Mouse (Mus musculus): Measurements from ENCODE around the gene Ugt1a8. TPM values are rescaled to one million over a fixed set of nuclear protein-coding genes. Genes with fewer than 3 reads are reported as not detected.
A peak's percentile ranks its signal among the peaks of the same experiment; 100 is the strongest.
"Not testable (repeated sequence)": the region's sequence is repeated elsewhere in the genome, so short reads cannot be mapped to it uniquely, and the experiment has no call there.

Ugt1a8 gene
- total RNA-seq, 2 experiments from 2014 or later = not detected

DNA sequence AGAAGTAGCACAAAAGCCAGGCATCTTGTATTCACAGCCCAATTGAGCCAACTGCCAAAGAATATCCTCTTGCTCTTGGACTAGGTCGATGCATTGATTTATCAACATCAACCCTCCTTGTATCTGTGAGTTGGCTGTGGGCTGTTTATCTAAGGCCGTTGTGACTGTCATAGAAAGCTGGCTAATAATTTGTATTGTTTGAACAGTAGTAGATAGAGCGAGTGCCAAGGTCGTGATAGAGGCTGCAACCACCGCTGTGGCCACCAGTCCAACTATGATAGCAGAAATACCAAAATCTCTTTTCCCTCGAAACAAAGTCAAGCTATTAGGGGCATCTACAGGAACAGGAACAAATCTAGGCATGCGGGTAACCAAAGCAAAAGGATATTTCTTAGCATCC, 84.6 kb downstream of the Ugt1a8 start:
- not testable (repeated sequence) for DNase-seq (ENCODE audit: low spot score in 2 of 2)

DNA sequence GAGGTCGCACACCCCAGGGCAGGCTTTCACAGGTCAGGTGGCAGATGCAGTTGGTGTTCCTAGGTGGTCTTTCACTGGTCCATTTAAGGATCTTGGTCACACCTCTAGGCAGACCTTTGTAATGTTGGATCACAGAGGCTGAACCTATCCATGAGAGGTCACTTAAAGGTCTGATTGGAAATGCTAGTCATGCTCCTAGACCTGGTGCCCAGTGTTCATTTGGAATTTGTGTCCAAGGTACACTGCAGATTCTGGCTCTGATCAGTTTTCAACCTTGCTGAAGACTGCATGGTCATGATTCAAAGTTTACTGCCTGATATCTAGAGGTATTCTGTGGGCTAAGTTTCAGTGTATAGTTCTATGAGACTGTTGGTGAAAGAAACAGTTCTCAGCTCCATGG, 92.0 kb downstream of the Ugt1a8 start:
- DNase-seq (ENCODE audit: low spot score in 2 of 2) = no peak

DNA sequence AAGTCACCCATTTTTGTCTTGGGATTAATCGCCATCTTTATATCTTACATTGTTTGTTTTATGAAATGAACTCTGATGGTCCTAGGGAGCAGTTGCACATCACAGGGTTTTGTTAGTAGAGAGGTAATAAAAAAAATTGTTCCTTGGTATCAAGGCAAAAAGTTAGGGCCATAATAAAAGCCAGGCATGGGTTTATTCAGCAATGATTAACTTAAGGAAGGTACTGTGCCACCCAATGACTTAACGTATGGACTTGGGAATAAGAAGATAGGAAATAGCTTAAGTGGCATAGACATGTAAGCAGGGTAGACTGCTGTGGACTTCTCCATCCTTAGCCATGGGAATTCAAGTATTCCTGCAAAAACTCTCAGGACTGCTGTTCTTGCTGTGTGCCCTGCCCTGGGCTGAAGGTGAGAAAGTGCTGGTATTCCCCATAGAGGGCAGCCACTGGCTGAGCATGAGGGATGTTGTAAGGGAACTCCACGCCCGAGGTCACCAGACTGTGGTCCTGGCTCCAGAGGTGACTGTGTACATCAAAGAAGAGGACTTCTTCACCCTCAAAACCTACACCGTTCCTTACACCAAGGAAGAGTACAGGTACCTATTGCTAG, 98.8 kb downstream of the Ugt1a8 start:
- DNase-seq (ENCODE audit: low spot score in 2 of 2) = no peak

DNA sequence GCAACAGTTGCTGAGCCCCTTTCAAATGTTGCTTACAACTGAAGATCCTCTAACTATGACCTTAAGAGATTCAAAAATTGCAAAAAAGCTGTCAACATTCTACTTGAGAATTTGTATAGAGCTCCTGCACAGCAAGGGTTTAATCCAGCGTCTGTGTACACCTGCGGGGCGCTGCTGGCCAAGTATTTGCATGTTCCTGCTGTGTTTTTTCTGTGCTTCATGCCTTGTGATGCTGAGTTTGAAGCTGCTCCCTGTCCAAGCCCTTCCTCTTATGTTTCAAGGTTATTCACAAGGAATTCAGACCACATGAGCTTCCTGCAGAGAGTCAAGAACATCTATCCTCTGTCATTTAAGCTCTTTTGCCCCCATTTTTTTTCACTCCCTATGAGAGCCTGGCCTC, 104.5 kb downstream of the Ugt1a8 start:
- no peak for DNase-seq (ENCODE audit: low spot score in 2 of 2)

DNA sequence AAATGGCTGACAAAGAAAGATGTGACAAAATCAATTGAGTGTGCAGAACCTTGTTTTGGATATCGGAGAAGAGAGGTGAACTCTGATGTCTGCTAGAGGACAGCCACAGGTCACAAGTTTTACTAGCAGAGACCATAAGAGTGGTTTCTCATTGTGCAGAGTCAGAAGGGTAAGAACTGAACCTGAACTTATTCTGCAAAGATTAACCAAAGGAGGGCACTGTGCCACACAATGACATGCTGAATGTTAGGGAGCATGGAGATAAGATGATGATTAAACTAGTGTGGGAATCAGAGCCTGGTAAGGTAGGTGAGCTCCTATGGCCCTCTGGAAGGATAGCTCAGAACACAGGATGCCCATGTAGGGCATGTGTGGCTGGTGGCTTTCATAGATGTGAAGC, 108.1 kb downstream of the Ugt1a8 start:
- DNase-seq (ENCODE audit: low spot score in 2 of 2) = no peak

DNA sequence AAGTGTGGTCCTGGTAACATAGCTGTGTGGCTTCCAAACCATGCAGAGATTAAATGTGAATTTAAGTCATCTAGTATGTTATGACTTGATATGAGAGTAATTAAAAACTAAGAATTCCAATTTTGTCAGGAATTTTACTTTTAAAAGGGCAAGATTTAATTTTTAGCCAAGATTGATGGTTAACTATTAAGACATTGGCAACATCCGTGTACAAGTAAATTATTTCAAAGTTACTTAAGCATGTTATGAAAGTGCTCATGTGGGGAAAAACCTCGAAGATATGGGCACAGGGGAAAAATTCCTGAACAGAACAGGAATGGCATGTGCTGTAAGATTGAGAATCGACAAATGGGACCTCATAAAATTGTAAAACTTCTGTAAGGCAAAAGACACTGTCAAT, 109.8 kb downstream of the Ugt1a8 start:
- DNase-seq (ENCODE audit: low spot score in 2 of 2) = no peak

DNA sequence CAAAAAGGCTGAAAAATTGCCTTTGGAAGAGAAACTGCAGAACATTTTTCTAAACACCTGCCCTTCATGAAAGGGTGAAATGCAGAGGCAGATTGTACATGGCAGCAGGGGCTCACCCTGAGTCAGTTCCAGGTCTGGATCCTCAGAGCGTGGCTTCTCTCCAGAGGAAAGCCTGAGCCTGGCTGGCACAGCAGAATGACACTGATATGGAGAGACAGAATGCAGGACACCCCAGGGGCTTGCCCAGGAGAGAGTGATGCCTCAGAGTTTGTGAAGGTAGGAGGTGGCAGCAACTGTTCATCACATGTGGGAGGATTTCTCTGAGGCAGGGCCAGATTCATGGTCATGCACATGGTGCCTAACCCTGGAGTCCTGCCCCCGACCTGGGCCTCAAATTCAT, 112.4 kb downstream of the Ugt1a8 start:
- DNase-seq (ENCODE audit: low spot score in 2 of 2) = no peak

DNA sequence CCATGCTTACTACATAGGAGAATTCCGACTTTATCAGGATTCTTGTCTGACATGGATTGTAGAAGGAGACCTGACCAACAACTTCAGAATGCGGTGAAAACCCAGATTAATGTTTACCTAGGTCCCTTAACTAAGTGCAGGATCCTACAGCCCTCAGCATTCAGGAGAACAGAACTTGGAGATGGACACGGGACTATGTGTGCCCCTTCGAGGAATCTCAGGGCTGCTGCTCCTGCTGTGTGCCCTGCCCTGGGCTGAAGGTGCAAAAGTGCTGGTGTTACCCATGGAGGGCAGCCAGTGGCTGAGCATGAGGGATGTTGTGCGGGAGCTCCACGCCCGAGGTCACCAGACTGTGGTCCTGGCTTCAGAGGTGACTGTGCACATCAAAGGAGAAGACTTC, 112.8 kb downstream of the Ugt1a8 start, which contains the start of gene Ugt1a2:
Gene Ugt1a2 (plus strand): TSS at position 146 of the 400 bp plus-strand sequence.
- DNase-seq (ENCODE audit: low spot score in 2 of 2) = no peak

DNA sequence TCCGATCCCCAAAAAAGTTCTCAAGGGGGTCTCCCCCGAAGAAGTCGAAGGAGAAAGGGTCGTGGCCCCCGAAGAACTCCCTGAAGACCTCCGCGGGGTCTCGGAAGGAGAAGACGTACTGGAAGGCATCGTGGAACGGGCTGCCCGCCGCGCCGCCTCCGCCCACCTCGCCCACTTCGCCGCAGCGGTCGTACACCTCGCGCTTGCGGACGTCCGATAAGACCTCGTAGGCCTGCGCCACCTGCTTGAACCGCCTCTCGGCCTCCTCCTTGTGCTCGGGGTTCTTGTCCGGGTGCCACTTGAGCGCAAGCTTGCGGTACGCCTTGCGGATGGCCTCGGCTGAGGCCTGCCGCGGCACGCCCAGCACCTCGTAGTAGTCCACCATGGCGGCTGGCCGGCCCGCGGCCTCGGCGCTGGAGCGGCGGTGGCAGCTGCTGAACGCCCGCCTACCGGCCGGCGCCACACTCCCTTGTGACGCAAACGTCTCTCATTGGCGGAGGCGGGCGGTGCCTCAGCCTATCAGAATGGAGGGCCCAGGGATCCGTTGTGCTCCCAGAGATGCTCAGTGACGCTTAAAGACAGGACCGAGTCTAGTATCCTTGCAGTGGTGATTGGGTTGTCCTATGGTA, 117.8 kb downstream of the Ugt1a8 start, which contains the start of gene Dnajb3:
Gene Dnajb3 (minus strand): TSS at position 489 of the 629 bp plus-strand sequence.
- DNase-seq (ENCODE audit: low spot score in 2 of 2) = peak in 1 of 2 experiments; percentile 47

DNA sequence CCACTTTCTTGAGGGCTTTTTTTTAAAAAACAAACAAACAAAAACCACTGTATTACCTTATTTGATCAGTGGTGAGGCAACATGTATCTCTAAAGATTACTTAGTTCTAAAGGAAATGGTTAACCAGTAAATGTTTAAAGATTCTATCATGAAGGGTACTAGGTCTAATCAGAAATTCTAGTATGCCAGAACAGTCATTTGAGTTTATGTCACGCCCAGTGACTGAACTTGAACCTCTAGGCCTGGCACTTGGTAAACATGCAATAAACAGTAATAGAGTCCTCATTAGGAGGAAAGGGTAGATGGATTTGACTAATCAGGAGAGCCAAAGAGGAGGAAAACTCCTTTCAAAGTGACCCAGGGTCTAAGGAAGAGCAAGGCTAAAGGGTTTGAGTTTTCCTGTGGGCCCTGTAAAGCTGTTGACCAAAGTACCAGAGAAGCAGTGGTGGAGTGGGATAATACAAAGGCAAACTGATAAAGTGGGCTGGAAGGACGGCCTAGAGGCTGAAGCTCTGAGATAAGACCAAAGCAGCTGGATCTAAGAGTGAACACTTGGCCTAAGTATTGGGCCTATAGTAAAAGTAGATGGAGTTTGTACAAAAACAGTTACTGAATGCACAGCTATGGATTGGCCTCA, 119.3 kb downstream of the Ugt1a8 start:
- DNase-seq (ENCODE audit: low spot score in 2 of 2) = no peak

DNA sequence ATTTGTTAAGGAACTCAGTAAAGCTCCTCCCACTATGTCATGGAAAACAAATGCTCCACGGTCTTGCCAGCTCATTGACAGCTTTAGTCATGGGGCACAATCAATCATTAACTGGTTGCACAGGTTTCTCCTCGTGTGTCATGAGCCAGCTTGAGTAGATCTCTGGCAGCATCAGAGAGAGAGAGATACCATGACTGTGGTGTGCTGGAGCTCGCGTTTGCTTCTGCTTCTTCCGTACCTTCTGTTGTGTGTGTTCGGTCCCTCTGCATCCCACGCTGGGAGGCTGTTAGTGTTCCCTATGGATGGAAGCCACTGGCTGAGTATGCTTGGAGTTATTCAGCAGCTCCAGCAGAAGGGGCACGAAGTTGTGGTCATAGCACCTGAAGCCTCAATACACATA, 124.2 kb downstream of the Ugt1a8 start, which contains the start of gene Ugt1a1:
Gene Ugt1a1 (plus strand): TSS at position 148 of the 400 bp plus-strand sequence.
- no peak for DNase-seq (ENCODE audit: low spot score in 2 of 2)

DNA sequence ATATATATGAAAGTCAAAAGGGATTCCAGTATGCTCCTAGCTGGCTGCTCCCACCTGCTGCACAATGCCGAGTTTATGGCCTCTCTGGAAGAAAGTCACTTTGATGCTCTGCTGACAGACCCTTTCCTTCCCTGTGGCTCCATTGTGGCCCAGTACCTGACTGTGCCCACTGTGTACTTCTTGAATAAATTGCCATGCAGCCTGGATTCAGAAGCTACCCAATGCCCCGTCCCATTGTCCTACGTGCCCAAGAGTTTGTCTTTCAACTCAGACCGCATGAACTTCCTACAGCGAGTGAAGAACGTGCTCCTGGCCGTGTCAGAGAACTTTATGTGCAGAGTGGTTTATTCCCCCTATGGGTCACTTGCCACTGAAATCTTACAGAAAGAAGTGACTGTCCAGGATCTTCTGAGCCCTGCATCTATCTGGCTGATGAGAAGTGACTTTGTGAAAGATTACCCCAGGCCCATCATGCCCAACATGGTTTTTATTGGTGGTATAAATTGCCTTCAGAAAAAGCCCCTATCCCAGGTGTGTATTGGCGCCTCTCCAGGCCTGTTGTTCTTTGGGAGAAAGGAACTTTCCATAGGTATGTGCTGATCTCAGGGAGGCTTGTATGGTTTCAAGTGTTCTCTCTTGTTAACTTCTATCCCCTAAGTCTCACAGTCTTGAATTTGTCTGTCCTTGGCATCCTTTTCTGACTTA, 124.9 kb downstream of the Ugt1a8 start:
- no peak for DNase-seq (ENCODE audit: low spot score in 2 of 2)

DNA sequence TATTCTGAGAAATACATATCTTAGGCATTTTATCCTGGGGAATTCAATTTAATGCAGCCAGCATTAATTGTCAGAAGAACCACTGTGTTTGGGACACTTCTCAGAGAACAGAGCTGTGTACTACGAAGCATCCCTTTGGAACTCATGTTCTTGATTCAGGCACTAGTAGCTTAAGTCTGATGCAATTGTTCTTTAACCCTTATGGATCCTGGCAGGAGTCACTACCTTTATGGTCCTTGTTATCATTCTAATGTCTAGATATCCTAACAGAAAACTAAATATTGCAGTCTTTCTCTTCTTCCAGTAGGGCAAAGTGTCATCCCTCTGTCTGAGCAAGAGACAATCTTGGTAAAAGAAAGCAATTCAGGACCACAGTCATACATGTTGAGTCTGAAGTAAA, 125.4 kb downstream of the Ugt1a8 start:
- DNase-seq (ENCODE audit: low spot score in 2 of 2) = no peak

DNA sequence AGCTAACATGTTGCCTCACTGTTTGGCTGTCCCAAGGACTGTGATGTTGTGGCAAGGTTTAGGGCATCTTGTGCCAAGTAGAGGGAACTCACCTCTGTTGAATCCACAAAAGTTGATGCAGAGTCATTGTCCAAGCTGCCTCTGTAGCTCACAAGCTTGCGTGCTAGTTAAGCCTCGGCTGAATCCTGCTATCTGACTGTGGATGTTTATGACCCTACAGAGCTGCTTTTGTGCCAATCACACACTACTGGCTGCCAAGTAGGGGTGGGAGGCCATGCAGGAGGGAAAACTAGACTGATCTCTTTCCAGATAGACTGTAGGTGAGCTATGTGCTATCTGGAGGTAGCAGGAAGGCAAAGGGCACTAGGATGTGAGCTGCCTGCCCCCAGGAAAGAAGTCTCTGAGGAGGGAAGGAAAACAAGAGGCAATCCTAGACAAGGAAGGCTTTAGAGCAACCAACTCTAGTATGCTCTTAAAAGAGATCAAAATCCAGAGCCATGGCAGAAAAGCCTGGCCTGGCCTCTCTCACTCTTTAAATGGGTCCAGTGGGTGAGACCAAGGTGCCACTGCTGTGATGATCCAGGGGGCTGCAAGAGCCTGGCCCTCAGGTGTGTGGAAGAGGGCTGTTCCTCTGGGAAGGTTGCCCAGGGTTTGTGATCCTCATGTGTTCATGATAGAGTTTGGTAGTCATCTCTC, 126.3 kb downstream of the Ugt1a8 start:
- DNase-seq (ENCODE audit: low spot score in 2 of 2) = peak in 1 of 2 experiments; percentile 17

DNA sequence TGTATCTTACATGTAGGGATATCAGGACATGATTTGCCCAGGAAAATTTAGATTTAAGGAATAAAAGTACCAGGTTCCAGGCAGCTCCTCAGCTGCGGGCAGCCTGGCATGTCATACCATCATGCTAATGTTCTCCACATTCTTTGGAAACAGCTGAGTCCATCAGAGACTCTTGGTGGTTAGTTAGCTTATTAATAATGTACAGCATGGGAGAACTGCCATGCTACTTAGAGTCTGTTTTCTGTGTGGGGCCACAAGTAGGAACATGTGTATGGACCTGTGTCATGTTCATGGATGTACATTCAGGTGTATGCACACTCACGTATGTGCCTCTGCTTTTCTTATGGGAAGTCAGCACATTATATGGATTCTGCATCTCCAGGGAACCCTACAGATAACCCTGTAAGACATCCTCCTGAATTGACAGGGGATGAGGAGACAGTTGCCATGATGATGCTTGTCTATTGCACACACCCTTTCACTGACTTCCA, 126.9 kb downstream of the Ugt1a8 start:
- DNase-seq (ENCODE audit: low spot score in 2 of 2) = no peak

DNA sequence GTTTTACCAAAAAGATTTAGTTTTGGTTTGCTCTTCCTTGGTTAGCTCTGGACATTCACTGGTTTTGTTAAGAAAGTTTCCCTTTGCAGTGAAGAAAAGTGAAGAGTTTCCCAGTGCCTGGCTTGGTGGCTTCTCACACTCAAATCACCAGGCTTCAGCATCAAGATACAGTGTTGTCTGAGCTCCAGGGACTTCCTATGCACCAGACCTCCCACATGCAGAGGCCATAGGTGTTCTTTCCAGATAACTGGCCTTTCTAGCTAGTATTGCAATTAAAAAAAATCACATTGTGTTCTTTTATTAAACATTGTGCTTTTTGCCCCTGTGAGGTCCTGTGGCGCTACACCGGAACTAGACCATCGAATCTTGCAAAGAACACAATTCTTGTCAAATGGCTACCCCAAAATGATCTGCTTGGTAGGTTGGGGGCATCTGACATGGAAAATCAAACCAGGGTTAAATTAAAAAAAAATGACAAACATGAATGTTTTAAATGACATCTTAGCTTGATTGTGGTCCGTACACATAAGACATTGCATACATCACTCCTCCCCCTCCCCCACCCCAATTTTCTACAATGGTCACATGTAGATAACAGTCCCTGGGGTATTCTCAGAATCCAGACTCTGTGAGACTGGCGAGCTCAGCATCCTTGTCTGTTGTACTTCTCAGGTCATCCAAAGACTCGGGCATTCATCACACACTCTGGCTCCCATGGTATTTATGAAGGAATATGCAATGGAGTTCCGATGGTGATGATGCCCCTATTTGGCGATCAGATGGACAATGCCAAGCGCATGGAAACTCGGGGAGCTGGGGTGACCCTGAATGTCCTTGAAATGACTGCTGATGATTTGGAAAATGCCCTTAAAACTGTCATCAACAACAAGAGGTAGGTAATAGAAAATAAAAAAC, 128.1 kb downstream of the Ugt1a8 start:
- DNase-seq (ENCODE audit: low spot score in 2 of 2) = no peak

DNA sequence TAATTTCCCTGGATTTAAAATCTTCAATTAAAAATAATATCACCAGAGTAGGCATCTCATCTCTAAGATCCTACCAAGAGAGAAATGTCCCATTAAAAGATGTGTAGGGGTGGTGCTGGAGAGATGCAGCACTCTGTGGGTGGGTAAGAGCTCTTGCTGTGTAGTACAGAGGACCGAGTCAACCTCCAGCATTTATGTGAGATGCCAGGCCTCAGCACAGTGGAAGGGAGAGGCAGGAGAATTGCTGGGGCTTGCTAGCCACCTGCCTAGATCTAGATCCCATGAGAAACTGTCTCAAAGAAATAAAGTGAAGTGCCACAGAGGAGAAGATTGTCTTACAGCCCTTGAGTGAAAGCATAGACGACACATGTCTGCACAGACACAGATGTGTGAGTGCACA, 128.9 kb downstream of the Ugt1a8 start:
- no peak for DNase-seq (ENCODE audit: low spot score in 2 of 2)

DNA sequence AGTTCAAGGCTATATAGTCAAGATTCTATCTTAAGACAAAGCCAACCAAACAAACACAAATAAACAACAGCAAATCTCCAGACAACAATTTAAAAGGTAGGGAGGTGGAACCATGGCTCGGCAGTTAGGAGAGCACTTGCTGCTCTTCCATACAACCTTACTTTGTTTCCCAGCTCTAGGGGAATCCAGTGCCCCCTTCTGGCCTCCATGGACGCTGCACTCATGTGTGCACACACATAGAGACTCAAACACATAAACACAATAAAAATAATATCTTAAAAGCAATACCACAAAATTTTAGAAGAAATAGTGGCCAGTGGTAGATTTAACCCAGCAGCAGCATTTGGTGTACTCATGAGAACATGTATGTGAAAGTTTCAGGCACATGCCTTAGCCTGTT, 129.5 kb downstream of the Ugt1a8 start:
- DNase-seq (ENCODE audit: low spot score in 2 of 2) = no peak

DNA sequence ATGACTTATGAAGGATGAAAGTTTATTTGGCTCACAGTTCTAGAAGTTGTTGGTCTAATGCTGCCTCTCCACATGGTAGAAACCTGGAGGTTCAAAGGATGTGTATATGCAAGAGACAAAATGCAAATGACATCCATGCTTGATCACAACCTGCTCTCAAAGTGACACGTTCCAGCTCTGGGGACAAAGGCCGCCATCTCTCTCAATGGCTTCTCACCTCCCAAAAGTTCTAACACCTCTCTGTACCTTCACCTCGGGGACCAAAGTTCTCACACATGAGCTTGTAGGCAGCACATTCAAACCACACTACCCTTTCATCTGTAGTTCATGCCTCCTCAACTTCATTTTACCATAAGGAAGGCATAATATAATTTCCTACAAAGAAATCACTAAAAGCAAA, 130.0 kb downstream of the Ugt1a8 start:
- no peak for DNase-seq (ENCODE audit: low spot score in 2 of 2)

DNA sequence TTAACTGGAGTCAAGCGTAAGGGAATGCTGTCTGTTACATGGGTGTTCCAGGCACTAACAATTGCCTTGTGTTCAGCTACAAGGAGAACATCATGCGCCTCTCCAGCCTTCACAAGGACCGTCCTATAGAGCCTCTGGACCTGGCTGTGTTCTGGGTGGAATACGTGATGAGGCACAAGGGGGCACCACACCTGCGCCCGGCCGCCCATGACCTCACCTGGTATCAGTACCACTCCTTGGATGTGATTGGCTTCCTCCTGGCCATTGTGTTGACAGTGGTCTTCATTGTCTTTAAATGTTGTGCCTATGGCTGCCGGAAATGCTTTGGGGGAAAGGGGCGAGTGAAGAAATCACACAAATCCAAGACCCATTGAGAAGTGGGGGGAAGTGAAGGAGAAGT, 130.4 kb downstream of the Ugt1a8 start:
- DNase-seq (ENCODE audit: low spot score in 2 of 2) = no peak
